Mouse (Mus musculus): ENCODE measurements around the gene Hist1h2af. TPM values are rescaled to one million over a fixed set of nuclear protein-coding genes. Genes with fewer than 3 reads are reported as not detected.

Gene Hist1h2af
- total RNA-seq, 1 experiment: 1,402 TPM

GRCm38 (mm10) chr13:23515281-23515680 lies 18.4 kb upstream of the Hist1h2af start:
- Histone ChIP-seq H3K4me1 (ENCODE audit: control insufficient read depth in 2 of 2, insufficient read depth in 2 of 2, low read length in 2 of 2, poor library complexity in 1 of 2) (peaks cover 5 to 13% of the 10 kb centered on the region in 2 experiments; a peak in 2 of 4 replicates), H3K27ac (ENCODE audit: insufficient read depth, low read depth, low read length, poor library complexity, severe bottlenecking) (no peak overlapping the region), H3K9me3 (ENCODE audit: control insufficient read depth, insufficient read depth, low read depth, low read length) (no peaks in the 10 kb centered on the region), H3K9ac (ENCODE audit: insufficient read depth, low read depth, low read length, poor library complexity, severe bottlenecking) (no peak overlapping the region), H3K4me3 (ENCODE audit: insufficient read depth in 1 of 2, low read depth in 1 of 2, low read length in 2 of 2, poor library complexity in 1 of 2, severe bottlenecking in 1 of 2) (no peak overlapping the region), H3K36me3 (ENCODE audit: control insufficient read depth, insufficient read depth, low read length, poor library complexity, severe bottlenecking) (no peaks in the 10 kb centered on the region)
- TF ChIP-seq CHD2 (IDR thresholded peaks at IDR 0.05; ENCODE audit: low read depth, low read length): no peak
- no peak for TF ChIP-seq ZNF384 (IDR thresholded peaks at IDR 0.05; ENCODE audit: low read depth, low read length)
- TF ChIP-seq HCFC1 (IDR thresholded peaks at IDR 0.05; ENCODE audit: borderline replicate concordance, insufficient read depth, low read length): no peak
- TF ChIP-seq ZC3H11A (IDR thresholded peaks at IDR 0.05; ENCODE audit: borderline replicate concordance, low read depth, low read length): no peak
- TF ChIP-seq MAFK (IDR thresholded peaks at IDR 0.05; ENCODE audit: insufficient read depth, low read depth, low read length): no peak
- in situ Hi-C loops (cut with MboI; ENCODE audit: low sequenced_read_pairs in 2 of 2, unreplicated experiment in 2 of 2): loop anchor here (5.0 to 25.0 kb wide), 3 partner anchors 83 to 203 kb away; no protein-coding TSS in a partner anchor
- DNase-seq (ENCODE audit: low read depth, low spot score): no peak

- H3K36me3 ChIP-seq (ENCODE audit: control insufficient read depth, insufficient read depth, low read length, poor library complexity, severe bottlenecking): no peaks in the 10 kb centered on the region
- no peak overlapping the region for H3K9ac ChIP-seq (ENCODE audit: insufficient read depth, low read depth, low read length, poor library complexity, severe bottlenecking)
- H3K4me3 ChIP-seq (ENCODE audit: insufficient read depth in 1 of 2, low read depth in 1 of 2, low read length in 2 of 2, poor library complexity in 1 of 2, severe bottlenecking in 1 of 2): no peak overlapping the region; a peak in 1 of 4 replicates
- no peaks in the 10 kb centered on the region for H3K9me3 ChIP-seq (ENCODE audit: control insufficient read depth, insufficient read depth, low read depth, low read length)
- H3K27ac ChIP-seq (ENCODE audit: insufficient read depth, low read depth, low read length, poor library complexity, severe bottlenecking): no peak overlapping the region
- DNase-seq (ENCODE audit: low read depth, low spot score): no peak
- in situ Hi-C loops (cut with MboI; ENCODE audit: low sequenced_read_pairs in 2 of 2, unreplicated experiment in 2 of 2): loop anchor here (5.0 to 25.0 kb wide), 3 partner anchors 84 to 204 kb away; no protein-coding TSS in a partner anchor
- no peak for TF ChIP-seq MAFK (IDR thresholded peaks at IDR 0.05; ENCODE audit: insufficient read depth, low read depth, low read length)
- TF ChIP-seq ZNF384 (IDR thresholded peaks at IDR 0.05; ENCODE audit: low read depth, low read length): no peak
- TF ChIP-seq CHD2 (IDR thresholded peaks at IDR 0.05; ENCODE audit: low read depth, low read length): no peak
- TF ChIP-seq ZC3H11A (IDR thresholded peaks at IDR 0.05; ENCODE audit: borderline replicate concordance, low read depth, low read length): no peak
- no peak for TF ChIP-seq HCFC1 (IDR thresholded peaks at IDR 0.05; ENCODE audit: borderline replicate concordance, insufficient read depth, low read length)
- H3K4me1 ChIP-seq (ENCODE audit: control insufficient read depth in 2 of 2, insufficient read depth in 2 of 2, low read length in 2 of 2, poor library complexity in 1 of 2): peaks cover 3 to 10% of the 10 kb centered on the region in 2 experiments; a peak in 2 of 4 replicates
Measured at GRCm38 (mm10) chr13:23515826-23516620, 17.7 kb upstream of the Hist1h2af start.

- Histone ChIP-seq H3K4me3 (ENCODE audit: insufficient read depth in 1 of 2, low read depth in 1 of 2, low read length in 2 of 2, poor library complexity in 1 of 2, severe bottlenecking in 1 of 2) (peak overlapping the region; percentile 60 to 80), H3K9ac (ENCODE audit: insufficient read depth, low read depth, low read length, poor library complexity, severe bottlenecking) (peak overlapping the region; percentile 54; the same call in 1 of the 2 replicates), H3K36me3 (ENCODE audit: control insufficient read depth, insufficient read depth, low read length, poor library complexity, severe bottlenecking) (no peaks in the 10 kb centered on the region), H3K27ac (ENCODE audit: insufficient read depth, low read depth, low read length, poor library complexity, severe bottlenecking) (peak overlapping the region; percentile 50; the same call in 1 of the 2 replicates), H3K4me1 (ENCODE audit: control insufficient read depth in 2 of 2, insufficient read depth in 2 of 2, low read length in 2 of 2, poor library complexity in 1 of 2) (peaks cover 3 to 8% of the 10 kb centered on the region in 2 experiments; a peak in 2 of 4 replicates), H3K9me3 (ENCODE audit: control insufficient read depth, insufficient read depth, low read depth, low read length) (no peaks in the 10 kb centered on the region)
- no peak for DNase-seq (ENCODE audit: low read depth, low spot score)
- in situ Hi-C loops (cut with MboI; ENCODE audit: low sequenced_read_pairs in 2 of 2, unreplicated experiment in 2 of 2): loop anchor here (5.0 to 25.0 kb wide), 3 partner anchors 85 to 205 kb away; no protein-coding TSS in a partner anchor
- TF ChIP-seq MAFK (IDR thresholded peaks at IDR 0.05; ENCODE audit: insufficient read depth, low read depth, low read length) (peak; percentile 96), CHD2 (IDR thresholded peaks at IDR 0.05; ENCODE audit: low read depth, low read length) (no peak)
Measured at GRCm38 (mm10) chr13:23516822-23517602, 16.7 kb upstream of the Hist1h2af start.

- peak overlapping the region; percentile 60 to 80 for H3K4me3 ChIP-seq (ENCODE audit: insufficient read depth in 1 of 2, low read depth in 1 of 2, low read length in 2 of 2, poor library complexity in 1 of 2, severe bottlenecking in 1 of 2)
- TF ChIP-seq ZC3H11A (IDR thresholded peaks at IDR 0.05; ENCODE audit: borderline replicate concordance, low read depth, low read length) (peak; percentile 16; the same call in 1 of the 2 replicates), MAFK (IDR thresholded peaks at IDR 0.05; ENCODE audit: insufficient read depth, low read depth, low read length) (peak; percentile 84), HCFC1 (IDR thresholded peaks at IDR 0.05; ENCODE audit: borderline replicate concordance, insufficient read depth, low read length) (no peak)
- H3K9me3 ChIP-seq (ENCODE audit: control insufficient read depth, insufficient read depth, low read depth, low read length): no peaks in the 10 kb centered on the region
- in situ Hi-C loops (cut with MboI; ENCODE audit: low sequenced_read_pairs in 2 of 2, unreplicated experiment in 2 of 2): loop anchor here (5.0 to 25.0 kb wide), 3 partner anchors 85 to 205 kb away; no protein-coding TSS in a partner anchor
- H3K27ac ChIP-seq (ENCODE audit: insufficient read depth, low read depth, low read length, poor library complexity, severe bottlenecking): no peak overlapping the region; the same call in 1 of the 2 replicates
- peaks cover 3 to 8% of the 10 kb centered on the region in 2 experiments; a peak in 2 of 4 replicates for H3K4me1 ChIP-seq (ENCODE audit: control insufficient read depth in 2 of 2, insufficient read depth in 2 of 2, low read length in 2 of 2, poor library complexity in 1 of 2)
- peak; percentile 84 for DNase-seq (ENCODE audit: low read depth, low spot score)
- H3K36me3 ChIP-seq (ENCODE audit: control insufficient read depth, insufficient read depth, low read length, poor library complexity, severe bottlenecking): no peaks in the 10 kb centered on the region
- peak overlapping the region; percentile 16; the same call in 1 of the 2 replicates for H3K9ac ChIP-seq (ENCODE audit: insufficient read depth, low read depth, low read length, poor library complexity, severe bottlenecking)
Measured at GRCm38 (mm10) chr13:23517603-23518294, 16.0 kb upstream of the Hist1h2af start.
